ENCODE assay signal across 9 mouse cellular contexts in the genomic region with DNA sequence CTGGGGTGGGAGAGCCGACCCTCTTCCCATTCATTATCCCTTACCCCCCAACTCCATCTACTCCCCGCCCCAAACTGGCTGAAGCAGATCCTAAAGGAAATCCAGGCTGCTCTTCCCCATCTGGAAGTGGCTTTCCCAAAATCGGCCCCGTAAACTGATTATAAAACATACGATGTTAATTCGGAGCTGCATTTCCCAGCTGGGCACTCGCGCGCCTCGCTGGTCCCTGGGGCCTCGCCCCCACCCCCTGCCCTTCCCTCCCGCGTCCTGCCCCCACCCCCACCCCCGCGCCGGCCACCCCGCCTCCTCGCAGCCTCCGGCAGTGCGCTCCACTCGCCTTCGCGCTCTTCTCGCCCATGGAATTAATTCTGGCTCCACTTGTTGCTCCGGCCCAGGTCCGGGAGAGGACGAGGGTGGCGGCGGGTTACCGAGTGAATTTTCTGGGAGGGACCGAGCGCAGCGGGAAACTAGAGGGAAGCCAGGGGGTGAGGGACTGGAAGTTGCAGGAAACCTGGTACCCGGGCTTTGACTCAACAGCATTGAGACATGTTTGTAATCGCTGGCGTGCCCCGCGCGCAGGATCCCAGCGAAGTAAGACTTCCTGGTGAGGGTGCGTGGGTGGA. TPM values are rescaled to one million over a fixed set of nuclear protein-coding genes. Genes with fewer than 3 reads are reported as not detected.
DNase-seq lines count a peak whose midpoint lies in the region; ATAC-seq and TF ChIP-seq lines count a peak whose summit lies in the region.
"Had no signal": no experiment of that assay in that cellular context is flagged by ENCODE, and none has a peak within 500 bp of the region (broad histone marks: within the 10 kb centered on the region; RNA-seq: fewer than 3 reads in every experiment).

No protein-coding gene starts in this region.

- intact Hi-C loops in heart, postnatal 25 days (cut with DNase I) = no loop called here

- peak; percentile 91 for DNase-seq in heart, adult 11 months
- no peak for DNase-seq in heart, postnatal 25 days (ENCODE audit: low spot score)
- peak; percentile 12 for DNase-seq in brain, adult 2 months (ENCODE audit: low read depth, low spot score)
- DNase-seq in heart, adult 8-10 months (ENCODE audit: low spot score) = peak; percentile 15
- DNase-seq in kidney, postnatal 14 days = peak; percentile 51
- peak; percentile 27 for DNase-seq in midbrain, postnatal 0 days (ENCODE audit: low spot score)
- DNase-seq in thymus, postnatal 4 days = no peak

- no peak for ATAC-seq in midbrain, postnatal 0 days (ENCODE audit: low FRiP score)
- ATAC-seq in megakaryocyte-erythroid progenitor cell, adult 5-6 weeks (replicated peaks; ENCODE audit: low FRiP score, low TSS enrichment, poor library complexity, severe bottlenecking) = no peak

- H3K9me3 ChIP-seq in midbrain, postnatal 0 days (ENCODE audit: low read length) = no peaks in the 10 kb centered on the region

- no peaks in the 10 kb centered on the region for H3K36me3 ChIP-seq in midbrain, postnatal 0 days (ENCODE audit: insufficient read depth, low read length)
- H3K36me3 ChIP-seq: G1E had no signal

- H3K27ac ChIP-seq in midbrain, postnatal 0 days (ENCODE audit: low read depth, low read length) = no peak overlapping the region

- H3K4me2 ChIP-seq in midbrain, postnatal 0 days (ENCODE audit: low read depth, low read length, poor library complexity, severe bottlenecking) = peak overlapping the region; percentile 75

- H3K4me1 ChIP-seq in midbrain, postnatal 0 days (ENCODE audit: insufficient read depth, low read length) = 0 out of 2 replicates have a peak, but pooled peaks cover 5% of the 10 kb centered on the region

- no peak for TF ChIP-seq CTCF in midbrain, postnatal 0 days (IDR thresholded peaks at IDR 0.05)

- peak overlapping the region; percentile 48 for H3K9ac ChIP-seq in midbrain, postnatal 0 days (replicated peaks; ENCODE audit: low read length, poor library complexity, severe bottlenecking)

- peaks cover 26% of the 10 kb centered on the region for H3K27me3 ChIP-seq in midbrain, postnatal 0 days (ENCODE audit: insufficient read depth, low read length)

- H3K4me3 ChIP-seq in midbrain, postnatal 0 days (ENCODE audit: low read depth, low read length) = peak overlapping the region; percentile 54

- WGBS in midbrain, postnatal 0 days = 2% methylated on average over 35 of the region's 41 CpGs

RNA-seq across cellular contexts. Expression of a gene that starts 6.6 kb away (rescaled TPM):
- 10 to 100 TPM; 17.8 to 19.8 TPM for total RNA-seq in heart, postnatal 25 days (2021)
- 10 to 100 TPM; 12.1 to 14.7 (median 13.0) TPM for total RNA-seq in heart, adult 8-10 months (2022)
- total RNA-seq in midbrain, postnatal 0 days (2014; rRNA removed) = 14.7 and 15.9 TPM in 2 replicates
- 10.0 and 11.2 TPM in 2 replicates for polyA plus RNA-seq in midbrain, postnatal 0 days (2015; fragmentation: Nextera tagmentation; extraction: Ambion mirVana)
- not detected in 2 replicates for total RNA-seq in megakaryocyte-erythroid progenitor cell, adult 5-6 weeks (2014; fragmentation: Nextera tagmentation)
- total RNA-seq in megakaryocyte-erythroid progenitor cell, adult 5-6 weeks (2017) = not detected in 2 replicates
- polyA plus RNA-seq: G1E had no signal

Comparison
In these comparisons a context has a peak if more than half of its experiments do, and no peak if none do; other contexts are left out.
1. DNase-seq: peak in heart, adult 11 months (single experiment), brain, adult 2 months (single experiment), heart, adult 8-10 months (single experiment), kidney, postnatal 14 days (single experiment) and midbrain, postnatal 0 days (single experiment); none in heart, postnatal 25 days (single experiment) and thymus, postnatal 4 days (single experiment).
2. RNA of a gene that starts 6.6 kb away (total RNA-seq): 17.8 to 19.8 TPM in heart, postnatal 25 days, 14.7 to 15.9 TPM in midbrain, postnatal 0 days and 12.1 to 14.7 TPM in heart, adult 8-10 months; not detected in megakaryocyte-erythroid progenitor cell, adult 5-6 weeks; every median in the first group is over 10 times any median in the second.